Mouse (Mus musculus): ENCODE data around the gene Clic3.

DNA sequence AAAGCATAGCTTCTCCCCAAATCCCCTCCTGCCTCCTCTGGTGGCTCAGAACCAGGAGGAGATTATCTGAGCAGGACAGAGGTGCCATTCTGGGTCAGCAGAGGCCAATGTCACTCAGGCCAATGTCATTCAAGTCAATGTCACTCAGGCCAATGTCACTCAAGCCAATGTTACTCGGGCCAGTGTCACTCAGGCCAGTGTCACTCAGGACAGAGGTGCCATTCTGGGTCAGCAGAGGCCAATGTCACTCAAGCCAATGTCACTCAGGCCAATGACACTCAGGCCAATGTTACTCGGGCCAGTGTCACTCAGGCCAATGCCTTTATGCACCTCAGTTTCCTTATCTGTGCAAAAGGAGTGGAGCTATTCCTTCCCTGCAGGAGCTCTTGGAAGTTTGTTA is 15.9 kb downstream of the Clic3 start:
- TF ChIP-seq CTCF (IDR thresholded peaks at IDR 0.05; ENCODE audit: low read depth) = no peak
- TF ChIP-seq EP300 (optimal IDR thresholded peaks at IDR 0.05) = no peak

Measured in stomach, postnatal 0 days (tissue).